Mouse (Mus musculus): ENCODE results near the gene Opcml. TPM values are rescaled to one million over a fixed set of nuclear protein-coding genes. Genes with fewer than 3 reads are reported as not detected.

Gene Opcml
- total and polyA plus RNA-seq, 2 experiments: under 0.01 TPM; not detected in 1

DNA sequence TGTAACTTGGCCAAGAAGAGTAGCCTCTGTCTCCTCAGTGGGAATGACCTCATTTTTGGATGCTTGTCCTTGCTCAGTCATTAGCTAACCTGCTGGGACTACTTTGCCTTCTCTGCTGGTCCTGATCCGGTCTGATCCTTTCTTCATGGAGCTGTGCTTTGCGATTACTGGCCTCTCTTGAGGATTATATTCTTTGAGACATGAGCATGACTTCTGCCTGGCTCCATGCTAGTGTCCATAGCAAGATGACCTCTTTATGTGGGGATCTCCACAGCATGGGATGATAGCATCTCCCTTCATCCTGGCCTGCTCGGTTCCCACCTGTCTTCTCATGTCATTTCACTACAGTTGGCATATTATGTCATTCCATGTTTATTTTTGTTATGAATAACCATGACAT, 699.8 kb downstream of the Opcml start:
- TF ChIP-seq POLR2A (IDR thresholded peaks at IDR 0.05; ENCODE audit: extremely low read depth, insufficient read depth, low read length) (no peak), CTCF (IDR thresholded peaks at IDR 0.05; ENCODE audit: low read depth, low read length) (no peak)
- no peaks in the 10 kb centered on the region for H3K4me1 ChIP-seq (ENCODE audit: control insufficient read depth, insufficient read depth, low read length)
- 88% methylated on average over 3 of the region's 3 CpGs for WGBS

DNA sequence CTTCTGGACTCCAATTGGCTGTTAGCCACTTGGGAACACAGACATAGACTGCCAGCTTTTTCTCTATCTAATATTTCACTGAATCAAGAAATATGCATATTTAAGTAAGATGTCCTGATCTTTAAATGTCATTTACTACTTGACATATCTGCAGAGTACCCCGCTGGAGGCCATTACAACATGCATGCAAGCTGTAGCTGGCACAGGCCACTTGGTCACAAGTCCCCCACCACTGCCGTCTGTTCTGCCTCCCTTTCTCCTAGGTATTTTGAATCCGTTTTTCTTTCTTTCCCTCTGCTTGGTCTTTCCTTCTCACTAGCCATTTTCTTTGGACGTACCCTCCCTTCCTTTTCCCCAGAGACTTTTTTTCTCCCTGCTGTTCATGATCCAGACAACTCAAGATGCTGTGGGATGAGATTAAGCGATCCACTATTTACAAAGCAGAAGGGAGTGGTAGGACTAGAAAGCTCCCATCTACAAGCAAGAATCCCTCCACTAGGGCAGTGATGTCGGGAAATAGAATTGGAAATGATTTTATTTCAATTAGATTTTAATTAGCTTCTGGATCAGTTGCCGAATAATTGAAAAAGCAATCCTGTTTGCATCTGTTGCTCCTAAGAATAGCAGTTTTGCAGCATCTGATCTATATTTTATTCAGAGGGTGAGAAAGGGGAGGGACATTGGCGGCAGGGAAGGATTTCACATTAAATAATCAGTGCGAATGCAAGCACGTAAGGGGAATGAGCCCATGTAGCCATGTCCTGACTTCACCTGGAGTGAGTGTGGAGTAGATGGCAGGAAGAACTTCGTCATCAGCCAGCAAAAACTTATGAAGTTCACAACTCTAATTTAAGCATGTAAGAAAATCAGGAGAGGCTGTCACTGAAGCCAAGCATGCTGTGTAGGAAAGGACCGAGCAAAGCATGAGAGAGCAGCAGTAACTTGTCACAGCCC, 709.5 kb downstream of the Opcml start:
- H3K27me3 ChIP-seq (ENCODE audit: control insufficient read depth, insufficient read depth, low read length): no peaks in the 10 kb centered on the region
- TF ChIP-seq POLR2A (IDR thresholded peaks at IDR 0.05; ENCODE audit: extremely low read depth, insufficient read depth, low read length): no peak
- 76% methylated on average over 12 of the region's 12 CpGs for WGBS
- no peak for DNase-seq (ENCODE audit: extremely low read depth, low read depth, low spot score)
- H3K36me3 ChIP-seq (ENCODE audit: control insufficient read depth, insufficient read depth, low read length): no peaks in the 10 kb centered on the region
- no peak overlapping the region for H3K27ac ChIP-seq (replicated peaks; ENCODE audit: insufficient read depth, low read depth, low read length)
- H3K4me3 ChIP-seq (ENCODE audit: insufficient read depth, low read depth, low read length): no peak overlapping the region
- H3K79me2 ChIP-seq (ENCODE audit: control insufficient read depth, insufficient read depth, low read length): no peaks in the 10 kb centered on the region
- no peak overlapping the region for H3K9ac ChIP-seq (ENCODE audit: low read depth, low read length)
- H3K4me1 ChIP-seq (ENCODE audit: control insufficient read depth, insufficient read depth, low read length): no peaks in the 10 kb centered on the region

More for the DNA sequence above, 699.8 kb downstream of the Opcml start:
- Histone ChIP-seq H3K27ac (replicated peaks; ENCODE audit: insufficient read depth, low read depth, low read length) (no peak overlapping the region), H3K36me3 (ENCODE audit: control insufficient read depth, insufficient read depth, low read length) (no peaks in the 10 kb centered on the region), H3K27me3 (ENCODE audit: control insufficient read depth, insufficient read depth, low read length) (no peaks in the 10 kb centered on the region), H3K4me3 (ENCODE audit: insufficient read depth, low read depth, low read length) (no peak overlapping the region), H3K9ac (ENCODE audit: low read depth, low read length) (no peak overlapping the region), H3K79me2 (ENCODE audit: control insufficient read depth, insufficient read depth, low read length) (no peaks in the 10 kb centered on the region)
- DNase-seq (ENCODE audit: extremely low read depth, low read depth, low spot score): no peak

GRCm38 (mm10) chr9:28513905-28514304, 723.3 kb downstream of the Opcml start:
- no peaks in the 10 kb centered on the region for H3K36me3 ChIP-seq (ENCODE audit: control insufficient read depth, insufficient read depth, low read length)
- DNase-seq (ENCODE audit: extremely low read depth, low read depth, low spot score): no peak
- H3K4me1 ChIP-seq (ENCODE audit: control insufficient read depth, insufficient read depth, low read length): no peaks in the 10 kb centered on the region
- H3K27ac ChIP-seq (replicated peaks; ENCODE audit: insufficient read depth, low read depth, low read length): no peak overlapping the region
- no peaks in the 10 kb centered on the region for H3K79me2 ChIP-seq (ENCODE audit: control insufficient read depth, insufficient read depth, low read length)
- no peak for TF ChIP-seq POLR2A (IDR thresholded peaks at IDR 0.05; ENCODE audit: extremely low read depth, insufficient read depth, low read length)
- no peak for TF ChIP-seq CTCF (IDR thresholded peaks at IDR 0.05; ENCODE audit: low read depth, low read length)
- no peak overlapping the region for H3K4me3 ChIP-seq (ENCODE audit: insufficient read depth, low read depth, low read length)
- H3K9ac ChIP-seq (ENCODE audit: low read depth, low read length): no peak overlapping the region
- H3K27me3 ChIP-seq (ENCODE audit: control insufficient read depth, insufficient read depth, low read length): no peaks in the 10 kb centered on the region
- 86% methylated on average over 3 of the region's 3 CpGs for WGBS

- no peak for DNase-seq (ENCODE audit: extremely low read depth, low read depth, low spot score)
- Histone ChIP-seq H3K4me3 (ENCODE audit: insufficient read depth, low read depth, low read length) (no peak overlapping the region), H3K27ac (replicated peaks; ENCODE audit: insufficient read depth, low read depth, low read length) (no peak overlapping the region), H3K36me3 (ENCODE audit: control insufficient read depth, insufficient read depth, low read length) (no peaks in the 10 kb centered on the region), H3K4me1 (ENCODE audit: control insufficient read depth, insufficient read depth, low read length) (no peaks in the 10 kb centered on the region), H3K27me3 (ENCODE audit: control insufficient read depth, insufficient read depth, low read length) (no peaks in the 10 kb centered on the region), H3K9ac (ENCODE audit: low read depth, low read length) (no peak overlapping the region), H3K79me2 (ENCODE audit: control insufficient read depth, insufficient read depth, low read length) (no peaks in the 10 kb centered on the region)
- 84% methylated on average over 1 of the region's 1 CpGs for WGBS
- TF ChIP-seq CTCF (IDR thresholded peaks at IDR 0.05; ENCODE audit: low read depth, low read length): no peak
- no peak for TF ChIP-seq POLR2A (IDR thresholded peaks at IDR 0.05; ENCODE audit: extremely low read depth, insufficient read depth, low read length)
Observed at GRCm38 (mm10) chr9:28533191-28533590, 742.6 kb downstream of the Opcml start.

- DNase-seq (ENCODE audit: extremely low read depth, low read depth, low spot score): no peak
- Histone ChIP-seq H3K36me3 (ENCODE audit: control insufficient read depth, insufficient read depth, low read length) (no peaks in the 10 kb centered on the region), H3K9ac (ENCODE audit: low read depth, low read length) (no peak overlapping the region), H3K27ac (replicated peaks; ENCODE audit: insufficient read depth, low read depth, low read length) (no peak overlapping the region), H3K4me3 (ENCODE audit: insufficient read depth, low read depth, low read length) (no peak overlapping the region), H3K79me2 (ENCODE audit: control insufficient read depth, insufficient read depth, low read length) (no peaks in the 10 kb centered on the region), H3K4me1 (ENCODE audit: control insufficient read depth, insufficient read depth, low read length) (no peaks in the 10 kb centered on the region), H3K27me3 (ENCODE audit: control insufficient read depth, insufficient read depth, low read length) (no peaks in the 10 kb centered on the region)
- TF ChIP-seq CTCF (IDR thresholded peaks at IDR 0.05; ENCODE audit: low read depth, low read length) (no peak), POLR2A (IDR thresholded peaks at IDR 0.05; ENCODE audit: extremely low read depth, insufficient read depth, low read length) (no peak)
- WGBS: 83% methylated on average over 4 of the region's 4 CpGs
Observed at GRCm38 (mm10) chr9:28535006-28535405, 744.4 kb downstream of the Opcml start.

- Histone ChIP-seq H3K27ac (replicated peaks; ENCODE audit: insufficient read depth, low read depth, low read length) (no peak overlapping the region), H3K4me1 (ENCODE audit: control insufficient read depth, insufficient read depth, low read length) (no peaks in the 10 kb centered on the region), H3K9ac (ENCODE audit: low read depth, low read length) (no peak overlapping the region), H3K27me3 (ENCODE audit: control insufficient read depth, insufficient read depth, low read length) (no peaks in the 10 kb centered on the region), H3K4me3 (ENCODE audit: insufficient read depth, low read depth, low read length) (no peak overlapping the region), H3K79me2 (ENCODE audit: control insufficient read depth, insufficient read depth, low read length) (no peaks in the 10 kb centered on the region), H3K36me3 (ENCODE audit: control insufficient read depth, insufficient read depth, low read length) (no peaks in the 10 kb centered on the region)
- no peak for TF ChIP-seq POLR2A (IDR thresholded peaks at IDR 0.05; ENCODE audit: extremely low read depth, insufficient read depth, low read length)
- no peak for TF ChIP-seq CTCF (IDR thresholded peaks at IDR 0.05; ENCODE audit: low read depth, low read length)
- no peak for DNase-seq (ENCODE audit: extremely low read depth, low read depth, low spot score)
- 66% methylated on average over 4 of the region's 4 CpGs for WGBS
Observed at GRCm38 (mm10) chr9:28536637-28537036, 746.1 kb downstream of the Opcml start.

Data from liver, adult 2 months (tissue).